ENCODE assay signal across 8 mouse cellular contexts in the genomic region with DNA sequence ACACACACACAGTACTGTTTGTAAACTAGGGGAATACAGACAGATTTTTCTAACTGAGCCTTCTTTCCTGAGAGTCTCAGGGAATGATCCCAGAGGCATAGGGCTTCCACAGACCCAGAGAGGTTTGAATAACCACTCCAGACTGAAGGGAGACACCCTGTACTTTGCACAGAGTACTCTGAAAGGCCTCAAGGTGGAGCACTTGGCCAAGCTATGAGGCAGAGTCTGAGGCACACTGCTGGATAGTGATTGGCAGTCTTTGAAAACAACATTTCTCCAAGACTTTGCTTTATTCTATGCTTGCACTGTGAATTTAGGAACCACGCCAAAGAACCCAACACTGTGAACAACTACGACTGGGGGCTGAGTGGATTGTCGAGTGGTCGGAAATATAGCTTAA.
DNase-seq lines count a peak whose midpoint lies in the region; ATAC-seq and TF ChIP-seq lines count a peak whose summit lies in the region.

No protein-coding gene starts in this region.

- H3K4me3 ChIP-seq in heart, postnatal 0 days (ENCODE audit: low read depth, low read length) = no peak overlapping the region
- no peak overlapping the region for H3K4me3 ChIP-seq in heart, embryonic 11.5 days (ENCODE audit: low read depth, low read length)
- no peak overlapping the region for H3K4me3 ChIP-seq in lung, embryonic 15.5 days

- peak; percentile 77 for TF ChIP-seq CTCF in heart, postnatal 0 days (IDR thresholded peaks at IDR 0.05; ENCODE audit: low read depth)
- peak; percentile 76 for TF ChIP-seq CTCF in brain, embryonic 14.5 days (IDR thresholded peaks at IDR 0.05; ENCODE audit: borderline replicate concordance, extremely low read depth, insufficient read depth, insufficient read length)

- H3K27ac ChIP-seq in heart, postnatal 0 days (ENCODE audit: low read depth) = no peak overlapping the region
- H3K27ac ChIP-seq in heart, embryonic 11.5 days (ENCODE audit: low read depth, low read length) = no peak overlapping the region
- no peak overlapping the region for H3K27ac ChIP-seq in lung, embryonic 15.5 days

- no peak for TF ChIP-seq POLR2A in brain, embryonic 14.5 days (IDR thresholded peaks at IDR 0.05; ENCODE audit: borderline replicate concordance, extremely low read depth, insufficient read depth, insufficient read length, poor library complexity, severe bottlenecking)

- H3K27me3 ChIP-seq in heart, postnatal 0 days (ENCODE audit: control insufficient read depth, insufficient read depth, low read length) = no peaks in the 10 kb centered on the region
- no peaks in the 10 kb centered on the region for H3K27me3 ChIP-seq in heart, embryonic 11.5 days (ENCODE audit: control insufficient read depth, insufficient read depth, low read length)
- H3K27me3 ChIP-seq in lung, embryonic 15.5 days = no peaks in the 10 kb centered on the region

- peak; percentile 66 for DNase-seq in heart, postnatal 0 days (ENCODE audit: low spot score)
- DNase-seq in brain, embryonic 14.5 days (ENCODE audit: low read depth) = peak; percentile 84
- DNase-seq in frontal cortex, postnatal 36 days (ENCODE audit: low spot score in 2 of 2) = peak; percentile 18 to 51
- peak; percentile 33 to 49 for DNase-seq in kidney, postnatal 25 days
- DNase-seq in retina, embryonic 14.5 days (ENCODE audit: low spot score) = peak; percentile 72

- H3K9me3 ChIP-seq in heart, postnatal 0 days (replicated peaks; ENCODE audit: control insufficient read depth, low read length) = no peaks in the 10 kb centered on the region
- H3K9me3 ChIP-seq in heart, embryonic 11.5 days (replicated peaks; ENCODE audit: control insufficient read depth, low read length) = no peaks in the 10 kb centered on the region
- no peaks in the 10 kb centered on the region for H3K9me3 ChIP-seq in lung, embryonic 15.5 days

- no peak overlapping the region for H3K4me2 ChIP-seq in heart, postnatal 0 days (ENCODE audit: low read depth, low read length)
- H3K4me2 ChIP-seq in heart, embryonic 11.5 days = no peak overlapping the region
- H3K4me2 ChIP-seq in lung, embryonic 15.5 days = no peak overlapping the region

- H3K36me3 ChIP-seq in heart, postnatal 0 days (replicated peaks; ENCODE audit: control insufficient read depth, insufficient read depth, low read length) = no peaks in the 10 kb centered on the region
- no peaks in the 10 kb centered on the region for H3K36me3 ChIP-seq in heart, embryonic 11.5 days (ENCODE audit: control insufficient read depth, insufficient read depth, low read length)
- H3K36me3 ChIP-seq in lung, embryonic 15.5 days = no peaks in the 10 kb centered on the region

- no peaks in the 10 kb centered on the region for H3K4me1 ChIP-seq in heart, postnatal 0 days (ENCODE audit: control insufficient read depth, insufficient read depth)
- no peaks in the 10 kb centered on the region for H3K4me1 ChIP-seq in heart, embryonic 11.5 days (ENCODE audit: control insufficient read depth, insufficient read depth, low read length)
- H3K4me1 ChIP-seq in lung, embryonic 15.5 days = no peaks in the 10 kb centered on the region

- no peak overlapping the region for H3K9ac ChIP-seq in heart, postnatal 0 days (replicated peaks; ENCODE audit: low read depth, low read length)
- H3K9ac ChIP-seq in heart, embryonic 11.5 days (ENCODE audit: low read depth, low read length) = no peak overlapping the region
- H3K9ac ChIP-seq in lung, embryonic 15.5 days = no peak overlapping the region

- TF ChIP-seq EP300 in heart, postnatal 0 days (IDR thresholded peaks at IDR 0.05; ENCODE audit: low read depth) = no peak

- ATAC-seq in heart, postnatal 0 days (ENCODE audit: insufficient read depth, low read depth) = peak; percentile 66
- no peak; the same call in 1 of the 2 replicates for ATAC-seq in heart, embryonic 11.5 days (replicated peaks; ENCODE audit: insufficient number of reproducible peaks, low FRiP score, low TSS enrichment)
- ATAC-seq in lung, embryonic 15.5 days (ENCODE audit: borderline replicate concordance, extremely low read depth, low FRiP score, low TSS enrichment) = peak; percentile 59; the same call in 1 of the 2 replicates
- ATAC-seq in megakaryocyte, adult 5-6 weeks (ENCODE audit: poor library complexity, severe bottlenecking) = no peak

- 18% methylated on average over 4 of the region's 4 CpGs for WGBS in heart, postnatal 0 days
- 28% methylated on average over 4 of the region's 4 CpGs for WGBS in heart, embryonic 11.5 days (ENCODE audit: insufficient replicate concordance)
- 15% methylated on average over 4 of the region's 4 CpGs for WGBS in lung, embryonic 15.5 days

Comparison
In these comparisons a context has a peak if more than half of its experiments do, and no peak if none do; other contexts are left out.
1. ATAC-seq: peak in heart, postnatal 0 days (single experiment) and lung, embryonic 15.5 days (single experiment); none in heart, embryonic 11.5 days (single experiment) and megakaryocyte, adult 5-6 weeks (single experiment).
2. Peak in every context shown above with its lines, with median percentiles within 50 percentile points of each other: DNase-seq.